Mouse (Mus musculus) embryonic facial prominence, embryonic 13.5 days (tissue): Measurements from ENCODE around the gene Ccdc65. TPM values are rescaled to one million over a fixed set of nuclear protein-coding genes. Genes with fewer than 3 reads are reported as not detected.

Experiments
- ATAC-seq: fragments of 200-750 bp; cut with Nextera tagmentation; 2 replicates; pipeline ENCODE4 v1.8.0; 2017; ENCODE audit warnings: low read depth; ENCODE audit not compliant: insufficient number of reproducible peaks, insufficient read depth, low FRiP score, low TSS enrichment
- H3K27ac ChIP-seq: fragments of 300-500 bp; sonication (generic); 2 replicates; pipeline ENCODE4 v1.5.1; 2015; ENCODE audit warnings: moderate library complexity, mild to moderate bottlenecking, inconsistent platforms
- H3K27me3 ChIP-seq: fragments of 300-500 bp; sonication (generic); 2 replicates; pipeline ENCODE4 v1.6.1; 2015; ENCODE audit warnings: mild to moderate bottlenecking, inconsistent platforms
- H3K36me3 ChIP-seq: fragments of 300-500 bp; sonication (generic); 2 replicates; pipeline ENCODE4 v1.6.1; 2015; ENCODE audit warnings: mild to moderate bottlenecking, inconsistent platforms
- H3K4me1 ChIP-seq: fragments of 300-500 bp; sonication (generic); 2 replicates; pipeline ENCODE4 v1.6.1; 2015; ENCODE audit warnings: inconsistent platforms
- H3K4me2 ChIP-seq: fragments of 300-500 bp; sonication (generic); 2 replicates; pipeline ENCODE4 v1.6.1; 2015; ENCODE audit warnings: moderate library complexity, mild to moderate bottlenecking, inconsistent platforms
- H3K4me3 ChIP-seq: fragments of 300-500 bp; sonication (generic); 2 replicates; pipeline ENCODE4 v1.5.1; 2015; ENCODE audit warnings: mild to moderate bottlenecking, inconsistent platforms
- H3K9ac ChIP-seq: fragments of 300-500 bp; sonication (generic); 2 replicates; pipeline ENCODE4 v1.6.1; 2015; ENCODE audit warnings: mild to moderate bottlenecking, inconsistent platforms
- H3K9me3 ChIP-seq: fragments of 300-500 bp; sonication (generic); 2 replicates; pipeline ENCODE4 v1.6.1; 2016; ENCODE audit warnings: inconsistent platforms
- WGBS: fragments of 180-500 bp; shearing (Covaris S2); methylation state at CpG from one replicate; pipeline ENCODE4 v1.1.7; 2015; ENCODE audit warnings: mixed read lengths; 5-methylcytosine and 5-hydroxymethylcytosine counted together
- polyA plus RNA-seq: library from polyadenylated mRNA; unstranded; fragments of >200 nt; fragmentation: Nextera tagmentation; extraction: Ambion mirVana; gene quantifications from 2 replicates; pipeline ENCODE4 v1.2.1, GENCODE M21; 2015

Gene Ccdc65
- polyA plus RNA-seq, 1 experiment from 2014 or later, result 1.3 TPM

GRCm38 (mm10) chr15:98727443-98728321, 19.7 kb downstream of the Ccdc65 start, which contains the start of gene Fkbp11:
TSS of gene Fkbp11 (minus strand) at chr15:98728198.
- Histone ChIP-seq H3K9ac (peak within 1 kb of the TSS; percentile 75), H3K27me3 (peaks cover 5% of the 10 kb centered on the region; the same call in 1 of the 2 replicates), H3K4me1 (peaks cover 40% of the 10 kb centered on the region), H3K27ac (peak within 1 kb of the TSS; percentile 44; the same call in 1 of the 2 replicates), H3K9me3 (no peaks in the 10 kb centered on the region), H3K36me3 (no peaks in the 10 kb centered on the region), H3K4me3 (peak within 1 kb of the TSS; percentile 63), H3K4me2 (peak within 1 kb of the TSS; percentile 94)
- WGBS, result under 1% methylated on average over 39 of the region's 39 CpGs
- ATAC-seq, result peak; percentile 73

- no peak overlapping the region for H3K27ac ChIP-seq
Measured at GRCm38 (mm10) chr15:98728366-98728765, 20.4 kb downstream of the Ccdc65 start.

GRCm38 (mm10) chr15:98729791-98730545, 22.0 kb downstream of the Ccdc65 start:
- Histone ChIP-seq H3K36me3 (no peaks in the 10 kb centered on the region), H3K9ac (no peak overlapping the region), H3K27me3 (peaks cover 5% of the 10 kb centered on the region; the same call in 1 of the 2 replicates), H3K27ac (no peak overlapping the region), H3K4me2 (no peak overlapping the region), H3K4me3 (no peak overlapping the region), H3K9me3 (no peaks in the 10 kb centered on the region), H3K4me1 (peaks cover 23% of the 10 kb centered on the region)
- no peak for ATAC-seq
- WGBS, result 61% methylated on average over 7 of the region's 7 CpGs

More at GRCm38 (mm10) chr15:98728366-98728765, 20.4 kb downstream of the Ccdc65 start:
- H3K9me3 ChIP-seq, result no peaks in the 10 kb centered on the region
- peaks cover 5% of the 10 kb centered on the region; the same call in 1 of the 2 replicates for H3K27me3 ChIP-seq
- peak overlapping the region; percentile 63 for H3K4me3 ChIP-seq
- no peak overlapping the region for H3K9ac ChIP-seq
- peaks cover 34% of the 10 kb centered on the region for H3K4me1 ChIP-seq
- 43% methylated on average over 9 of the region's 9 CpGs for WGBS
- ATAC-seq, result no peak
- peak overlapping the region; percentile 94 for H3K4me2 ChIP-seq
- H3K36me3 ChIP-seq, result no peaks in the 10 kb centered on the region

GRCm38 (mm10) chr15:98730790-98731189, 22.8 kb downstream of the Ccdc65 start:
- no peaks in the 10 kb centered on the region for H3K9me3 ChIP-seq
- no peak overlapping the region for H3K4me3 ChIP-seq
- H3K27me3 ChIP-seq, result peaks cover 5% of the 10 kb centered on the region; the same call in 1 of the 2 replicates
- 86% methylated on average over 6 of the region's 6 CpGs for WGBS
- H3K36me3 ChIP-seq, result peaks cover 7% of the 10 kb centered on the region
- H3K9ac ChIP-seq, result no peak overlapping the region
- H3K27ac ChIP-seq, result no peak overlapping the region
- ATAC-seq, result no peak
- H3K4me1 ChIP-seq, result peaks cover 19% of the 10 kb centered on the region
- H3K4me2 ChIP-seq, result no peak overlapping the region

- 64% methylated on average over 8 of the region's 8 CpGs for WGBS
- Histone ChIP-seq H3K4me3 (no peak overlapping the region), H3K9ac (no peak overlapping the region), H3K27me3 (peaks cover 5% of the 10 kb centered on the region; the same call in 1 of the 2 replicates), H3K36me3 (peaks cover 19% of the 10 kb centered on the region), H3K9me3 (no peaks in the 10 kb centered on the region), H3K4me2 (no peak overlapping the region), H3K4me1 (peaks cover 11% of the 10 kb centered on the region), H3K27ac (no peak overlapping the region)
- no peak for ATAC-seq
Measured at GRCm38 (mm10) chr15:98732006-98732531, 24.1 kb downstream of the Ccdc65 start.

- Histone ChIP-seq H3K4me1 (0 out of 2 replicates have a peak, but pooled peaks cover 5% of the 10 kb centered on the region), H3K9ac (no peak overlapping the region), H3K9me3 (no peaks in the 10 kb centered on the region), H3K27me3 (peaks cover 3% of the 10 kb centered on the region; the same call in 1 of the 2 replicates), H3K27ac (no peak overlapping the region), H3K4me3 (no peak overlapping the region), H3K36me3 (peaks cover 31% of the 10 kb centered on the region), H3K4me2 (no peak overlapping the region)
- no peak for ATAC-seq
- 80% methylated on average over 6 of the region's 6 CpGs for WGBS
Measured at GRCm38 (mm10) chr15:98733370-98733769, 25.4 kb downstream of the Ccdc65 start.

GRCm38 (mm10) chr15:98733976-98734566, 26.1 kb downstream of the Ccdc65 start:
- Histone ChIP-seq H3K4me3 (no peak overlapping the region), H3K27me3 (no peaks in the 10 kb centered on the region), H3K4me2 (no peak overlapping the region), H3K4me1 (0 out of 2 replicates have a peak, but pooled peaks cover 4% of the 10 kb centered on the region), H3K9me3 (no peaks in the 10 kb centered on the region), H3K36me3 (peaks cover 38% of the 10 kb centered on the region), H3K9ac (no peak overlapping the region), H3K27ac (peak overlapping the region; percentile 23; the same call in 1 of the 2 replicates)
- 78% methylated on average over 5 of the region's 5 CpGs for WGBS
- no peak for ATAC-seq

- ATAC-seq, result no peak
- Histone ChIP-seq H3K4me1 (0 out of 2 replicates have a peak, but pooled peaks cover 4% of the 10 kb centered on the region), H3K27me3 (no peaks in the 10 kb centered on the region), H3K36me3 (peaks cover 62% of the 10 kb centered on the region), H3K9ac (no peak overlapping the region), H3K27ac (no peak overlapping the region), H3K4me2 (no peak overlapping the region), H3K4me3 (no peak overlapping the region), H3K9me3 (no peaks in the 10 kb centered on the region)
- 88% methylated on average over 10 of the region's 10 CpGs for WGBS
Measured at GRCm38 (mm10) chr15:98736521-98736920, 28.5 kb downstream of the Ccdc65 start.

- no peak for ATAC-seq
- 0 out of 2 replicates have a peak, but pooled peaks cover 4% of the 10 kb centered on the region for H3K4me1 ChIP-seq
- H3K27ac ChIP-seq, result no peak overlapping the region
- peaks cover 74% of the 10 kb centered on the region for H3K36me3 ChIP-seq
- H3K27me3 ChIP-seq, result no peaks in the 10 kb centered on the region
- no peak overlapping the region for H3K9ac ChIP-seq
- no peaks in the 10 kb centered on the region for H3K9me3 ChIP-seq
- H3K4me2 ChIP-seq, result no peak overlapping the region
- no peak overlapping the region for H3K4me3 ChIP-seq
Measured at GRCm38 (mm10) chr15:98737881-98738280, 29.9 kb downstream of the Ccdc65 start.

- WGBS, result 61% methylated on average over 4 of the region's 4 CpGs
- no peaks in the 10 kb centered on the region for H3K9me3 ChIP-seq
- peaks cover 74% of the 10 kb centered on the region for H3K36me3 ChIP-seq
- H3K4me1 ChIP-seq, result 0 out of 2 replicates have a peak, but pooled peaks cover 4% of the 10 kb centered on the region
- H3K4me2 ChIP-seq, result no peak overlapping the region
- H3K27ac ChIP-seq, result no peak overlapping the region
- no peak overlapping the region for H3K4me3 ChIP-seq
- no peak for ATAC-seq
- H3K9ac ChIP-seq, result no peak overlapping the region
- H3K27me3 ChIP-seq, result no peaks in the 10 kb centered on the region
Measured at GRCm38 (mm10) chr15:98738796-98739195, 30.8 kb downstream of the Ccdc65 start.

- no peak overlapping the region for H3K9ac ChIP-seq
- WGBS, result 91% methylated on average over 8 of the region's 8 CpGs
- H3K4me3 ChIP-seq, result no peak overlapping the region
- H3K4me1 ChIP-seq, result 0 out of 2 replicates have a peak, but pooled peaks cover 2% of the 10 kb centered on the region
- no peak overlapping the region for H3K27ac ChIP-seq
- H3K9me3 ChIP-seq, result no peaks in the 10 kb centered on the region
- no peak overlapping the region for H3K4me2 ChIP-seq
- ATAC-seq, result no peak
- H3K36me3 ChIP-seq, result peaks cover 75% of the 10 kb centered on the region
- H3K27me3 ChIP-seq, result no peaks in the 10 kb centered on the region
Measured at GRCm38 (mm10) chr15:98740219-98740618, 32.2 kb downstream of the Ccdc65 start.
